Mouse (Mus musculus) bone marrow macrophage, adult 2 months (primary cell): Measurements from ENCODE around the gene Lamb3.

Source experiments
- CTCF ChIP-seq: IDR thresholded peaks from 2 replicates; pipeline ENCODE4 v1.5.1; 2012; ENCODE audit warnings: low read depth, mild to moderate bottlenecking, low read length, moderate library complexity
- POLR2A ChIP-seq: IDR thresholded peaks from 2 replicates; pipeline ENCODE4 v1.6.1; 2012; ENCODE audit warnings: mild to moderate bottlenecking, low read depth, low read length, borderline replicate concordance

- no peak for TF ChIP-seq POLR2A
- no peak for TF ChIP-seq CTCF
Observed at GRCm38 (mm10) chr1:193160317-193161032, 47.0 kb upstream of the Lamb3 start.
